Mouse (Mus musculus) cerebellum, adult 2 months (tissue): ENCODE measurements around the gene Ap1b1. TPM values are rescaled to one million over a fixed set of nuclear protein-coding genes. Genes with fewer than 3 reads are reported as not detected.

Experiments
- DNase-seq, 2 experiments: peaks; one replicate each; pipeline ENCODE4 v3.0.0; 2021
- H3K27ac ChIP-seq: fragments of 200-500 bp; 2 replicates; pipeline ENCODE4 v1.5.1; 2012; ENCODE audit warnings: low read length, control low read depth, inconsistent platforms; ENCODE audit not compliant: insufficient read depth
- H3K27me3 ChIP-seq: fragments of 200-500 bp; 2 replicates; pipeline ENCODE4 v1.6.1; 2012; ENCODE audit warnings: inconsistent platforms, mild to moderate bottlenecking, low read length, moderate library complexity; ENCODE audit not compliant: control insufficient read depth, insufficient read depth
- H3K4me1 ChIP-seq: fragments of 200-500 bp; 2 replicates; pipeline ENCODE4 v1.6.1; 2011; ENCODE audit warnings: low read length; ENCODE audit not compliant: control insufficient read depth, insufficient read depth
- H3K4me3 ChIP-seq: fragments of 200-500 bp; replicated peaks from 2 replicates; pipeline ENCODE3; 2011; ENCODE audit warnings: mild to moderate bottlenecking, low read depth, low read length, control low read depth; ENCODE audit not compliant: insufficient read depth
- CTCF ChIP-seq: fragments of 200-500 bp; IDR thresholded peaks from 2 replicates; pipeline ENCODE4 v1.5.1; 2011; ENCODE audit warnings: low read depth, mild to moderate bottlenecking, control low read depth, low read length, moderate library complexity, borderline replicate concordance; ENCODE audit not compliant: insufficient read depth
- POLR2A ChIP-seq: fragments of 200-500 bp; IDR thresholded peaks from 2 replicates; pipeline ENCODE4 v1.6.1; 2011; ENCODE audit warnings: low read length, control low read depth, borderline replicate concordance; ENCODE audit not compliant: insufficient read depth
- WGBS: fragments of 180-500 bp; shearing (Covaris S2); methylation state at CpG from one replicate; pipeline ENCODE4 v1.1.7; 2018; 5-methylcytosine and 5-hydroxymethylcytosine counted together
- polyA plus RNA-seq: library from polyadenylated mRNA; depleted of rRNA; stranded (reverse); fragments of >200 nt; gene quantifications from 2 replicates; pipeline ENCODE4 v1.2.3, GENCODE M21; 2012; rRNA removed

Gene Ap1b1
- 180 and 181 TPM in 2 replicates for polyA plus RNA-seq

- Histone ChIP-seq H3K27ac (peak within 1 kb of the TSS; percentile 44; the same call in 1 of the 2 replicates), H3K27me3 (no peaks in the 10 kb centered on the region), H3K4me3 (peak within 1 kb of the TSS; percentile 67), H3K4me1 (peaks cover 19% of the 10 kb centered on the region)
- TF ChIP-seq CTCF (no peak), POLR2A (peak; percentile 87)
- under 1% methylated on average over 62 of the region's 62 CpGs for WGBS
- peak; percentile 91 to 92 for DNase-seq
These were observed at the start of gene Ap1b1 for GRCm38 (mm10) chr11:4986695-4987486. TSS of gene Ap1b1 (plus strand) at chr11:4986824.

DNA sequence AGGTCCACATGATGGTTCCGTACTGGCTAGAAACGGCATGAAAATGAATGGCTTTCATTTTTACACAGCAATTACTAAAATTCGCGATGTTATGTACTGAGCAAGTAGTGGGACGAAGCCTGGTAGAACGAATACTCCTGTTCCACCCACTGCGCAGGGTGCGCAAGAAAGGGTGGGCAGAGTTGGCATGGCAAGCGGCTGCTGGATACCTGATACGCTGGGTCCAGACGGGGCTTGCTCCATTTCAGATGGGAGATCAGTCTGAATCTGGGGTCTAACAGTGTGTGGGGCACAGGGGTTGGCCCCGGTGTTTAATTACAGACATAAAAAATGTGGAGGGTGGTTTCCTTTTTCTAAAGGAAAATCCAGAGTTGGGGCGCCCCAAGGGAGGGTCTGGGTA, 40.1 kb upstream of the Ap1b1 start:
- peaks cover 2% of the 10 kb centered on the region for H3K27me3 ChIP-seq
- TF ChIP-seq POLR2A (no peak), CTCF (no peak)
- peak overlapping the region; percentile 35 for H3K4me3 ChIP-seq
- DNase-seq = no peak
- 52% methylated on average over 13 of the region's 13 CpGs for WGBS
- H3K27ac ChIP-seq = no peak overlapping the region
- no peaks in the 10 kb centered on the region for H3K4me1 ChIP-seq

DNA sequence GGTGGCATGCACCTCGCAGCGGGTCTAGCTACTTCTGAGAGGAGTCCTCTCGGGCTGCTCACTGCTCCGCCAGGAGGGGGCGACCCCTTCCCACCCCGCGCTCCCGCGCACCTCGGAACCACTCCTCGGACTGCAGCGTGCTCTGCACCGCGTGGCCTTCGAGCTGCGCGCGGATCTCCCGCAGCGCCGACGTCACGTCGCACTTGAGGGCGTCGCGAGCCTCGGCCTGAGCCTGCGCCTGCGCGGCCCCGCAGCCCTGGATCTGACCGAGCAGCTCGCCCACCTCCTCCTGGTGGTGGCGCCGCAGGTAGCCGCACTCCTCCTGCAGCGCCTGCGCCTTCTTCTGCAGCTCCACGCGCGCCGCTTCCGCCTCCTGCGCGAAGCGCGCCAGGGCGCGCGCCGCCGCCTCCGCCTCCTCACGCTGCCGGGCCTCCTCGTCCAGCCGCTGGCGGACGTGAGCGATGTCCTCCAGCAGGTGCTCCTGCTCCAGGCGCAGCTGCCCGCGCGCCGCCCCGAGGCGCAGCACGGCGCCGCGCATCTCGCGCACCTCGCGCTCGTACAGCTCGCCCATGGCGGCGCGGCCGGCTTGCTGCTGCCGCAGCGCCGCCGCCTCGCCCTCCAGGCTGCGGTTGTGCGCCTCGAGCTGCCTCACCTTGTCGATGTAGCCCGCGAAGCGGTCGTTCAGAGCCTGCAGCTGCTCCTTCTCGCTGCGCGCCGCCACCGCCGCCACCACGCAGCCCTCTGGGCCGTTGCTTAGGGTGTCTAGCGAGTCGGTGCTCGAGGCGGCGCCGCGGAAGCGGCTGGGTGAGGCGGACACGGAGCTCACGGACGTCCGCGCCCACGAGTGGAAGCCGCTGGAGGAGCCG, 39.4 kb upstream of the Ap1b1 start:
- Histone ChIP-seq H3K4me3 (peak overlapping the region; percentile 35), H3K4me1 (no peaks in the 10 kb centered on the region), H3K27ac (no peak overlapping the region), H3K27me3 (peaks cover 2% of the 10 kb centered on the region)
- TF ChIP-seq POLR2A (0 out of 2 replicates have a peak, but pooled peaks have one; percentile 19), CTCF (peak; percentile 24; the same call in 1 of the 2 replicates)
- peak; percentile 51 to 52 for DNase-seq
- WGBS = under 1% methylated on average over 115 of the region's 120 CpGs

DNA sequence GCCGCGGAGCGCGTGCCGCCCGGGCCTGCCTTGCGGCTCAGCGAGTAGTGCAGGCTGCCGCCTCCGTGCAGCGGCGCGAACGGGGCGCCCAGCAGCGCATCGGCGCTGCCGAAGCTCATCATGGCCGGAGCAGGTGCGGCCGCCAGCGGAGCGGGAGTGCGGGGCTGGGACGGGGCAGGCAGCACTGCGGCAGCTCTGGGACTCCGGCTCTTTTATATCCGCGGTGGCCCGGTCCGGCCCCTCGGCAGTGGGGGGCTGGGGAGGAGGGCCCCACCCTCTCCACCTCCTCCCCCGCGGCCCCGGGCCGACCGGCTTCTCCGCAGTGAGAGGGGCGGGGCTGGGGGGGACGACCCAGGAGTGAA, 38.8 kb upstream of the Ap1b1 start, which contains the start of gene Nefh:
Gene Nefh, minus strand, starts transcription at position 252 of the 362 bp plus-strand sequence.
- no peaks in the 10 kb centered on the region for H3K4me1 ChIP-seq
- H3K4me3 ChIP-seq = peak within 1 kb of the TSS; percentile 35
- TF ChIP-seq POLR2A (no peak), CTCF (no peak)
- under 1% methylated on average over 41 of the region's 41 CpGs for WGBS
- peaks cover 2% of the 10 kb centered on the region for H3K27me3 ChIP-seq
- H3K27ac ChIP-seq = no peak within 1 kb of the TSS
- peak; percentile 36 to 37 for DNase-seq

DNA sequence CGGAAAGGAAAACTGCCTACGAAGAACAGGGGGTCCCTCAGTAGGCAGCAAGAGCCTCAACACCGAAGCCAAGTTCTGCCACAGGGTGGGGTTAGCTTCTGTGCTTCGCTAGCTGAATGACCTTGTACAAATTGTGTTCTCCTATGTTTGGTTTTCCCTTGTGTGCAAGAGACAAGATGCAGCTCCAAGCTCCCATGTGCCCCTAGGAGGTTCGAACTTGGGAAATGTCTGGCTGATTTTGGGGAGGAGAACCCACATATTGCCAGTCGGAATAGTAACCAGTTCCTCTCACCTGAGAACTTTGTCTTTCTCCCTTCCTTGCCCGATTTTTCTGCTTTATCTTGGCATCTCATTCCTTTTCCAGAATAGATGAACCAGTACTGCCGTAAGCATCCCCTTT, 37.8 kb upstream of the Ap1b1 start:
- no peak for TF ChIP-seq CTCF
- TF ChIP-seq POLR2A = no peak
- DNase-seq = no peak
- no peaks in the 10 kb centered on the region for H3K4me1 ChIP-seq
- 27% methylated on average over 8 of the region's 8 CpGs for WGBS
- H3K27me3 ChIP-seq = peaks cover 2% of the 10 kb centered on the region
- H3K27ac ChIP-seq = no peak overlapping the region
- H3K4me3 ChIP-seq = peak overlapping the region; percentile 1

- Histone ChIP-seq H3K4me1 (no peaks in the 10 kb centered on the region), H3K27me3 (peaks cover 2% of the 10 kb centered on the region), H3K27ac (no peak overlapping the region), H3K4me3 (peak overlapping the region; percentile 12)
- 10% methylated on average over 23 of the region's 23 CpGs for WGBS
- peak in 1 of 2 experiments; percentile 19 for DNase-seq
- TF ChIP-seq POLR2A (no peak), CTCF (no peak)
These were observed 37.2 kb upstream of the Ap1b1 start for GRCm38 (mm10) chr11:4949256-4950044.

DNA sequence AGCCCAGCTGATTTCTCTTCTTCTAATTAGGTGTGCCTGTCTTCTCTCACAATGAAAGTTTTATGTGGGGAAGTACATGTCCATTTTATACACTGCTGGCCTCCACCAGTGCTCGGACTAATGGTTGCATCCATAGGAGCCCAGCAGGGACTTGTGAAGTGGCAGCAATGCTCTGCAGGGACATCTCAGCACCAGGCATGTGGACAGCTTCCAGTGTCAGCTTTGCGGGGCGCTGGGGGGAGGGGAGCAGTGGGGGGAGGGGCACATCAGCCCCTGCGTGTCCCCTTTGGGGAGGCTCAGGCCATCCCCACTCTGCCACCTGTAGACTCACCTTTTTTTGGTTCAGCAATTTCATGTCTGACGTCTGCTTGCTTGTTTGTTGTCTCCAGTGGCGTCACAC, 33.2 kb upstream of the Ap1b1 start:
- no peak for DNase-seq
- no peak for TF ChIP-seq CTCF
- TF ChIP-seq POLR2A = no peak
- 13% methylated on average over 6 of the region's 6 CpGs for WGBS
- Histone ChIP-seq H3K27ac (no peak overlapping the region), H3K4me1 (no peaks in the 10 kb centered on the region), H3K4me3 (no peak overlapping the region), H3K27me3 (no peaks in the 10 kb centered on the region; the same call in 1 of the 2 replicates)

GRCm38 (mm10) chr11:4953918-4954317, 32.7 kb upstream of the Ap1b1 start:
- 15% methylated on average over 8 of the region's 8 CpGs for WGBS
- Histone ChIP-seq H3K4me1 (no peaks in the 10 kb centered on the region), H3K4me3 (no peak overlapping the region), H3K27me3 (no peaks in the 10 kb centered on the region), H3K27ac (no peak overlapping the region)
- TF ChIP-seq POLR2A (no peak), CTCF (no peak)
- no peak for DNase-seq
